Mouse (Mus musculus) stomach, postnatal 0 days (tissue): ENCODE data around the gene Fbxw7.

Source experiments
- CTCF ChIP-seq: IDR thresholded peaks from 2 replicates; pipeline ENCODE4 v1.5.1; 2016; ENCODE audit warnings: antibody characterized with exemption, low read depth, mild to moderate bottlenecking, moderate library complexity
- EP300 ChIP-seq: optimal IDR thresholded peaks from 2 replicates; pipeline ENCODE3; 2016; ENCODE audit warnings: antibody characterized with exemption

DNA sequence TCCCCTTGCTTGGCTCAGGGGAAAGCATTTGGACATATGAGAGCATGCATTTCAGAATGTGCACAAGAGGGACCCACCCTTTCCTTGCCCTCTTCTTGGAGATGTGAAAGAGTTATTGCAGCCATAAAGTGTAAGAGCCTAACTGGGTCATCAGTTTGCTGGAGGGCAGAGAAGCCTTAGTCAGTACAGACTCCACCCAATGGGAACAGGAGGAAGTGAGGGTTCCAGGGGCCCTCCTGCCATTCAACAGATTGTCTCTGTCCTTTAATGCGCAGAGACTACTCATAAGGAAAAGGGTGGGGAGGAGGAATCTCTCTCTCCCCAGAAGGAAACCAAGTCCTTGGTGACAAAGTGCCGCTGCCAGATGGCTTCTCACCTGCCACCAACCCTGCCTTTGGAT lies 190.2 kb downstream of the Fbxw7 start:
- no peak for TF ChIP-seq CTCF
- TF ChIP-seq EP300 = no peak
